Mouse (Mus musculus) brain, embryonic 14.5 days (tissue): Measurements from ENCODE around the gene Ttc28.

Experiments
- CTCF ChIP-seq: fragments of 200-500 bp; IDR thresholded peaks from 2 replicates; pipeline ENCODE4 v1.5.1; 2012; ENCODE audit warnings: inconsistent platforms, mild to moderate bottlenecking, moderate library complexity, borderline replicate concordance; ENCODE audit not compliant: insufficient read depth, insufficient read length; ENCODE audit errors: extremely low read depth
- POLR2A ChIP-seq: fragments of 200-500 bp; IDR thresholded peaks from 2 replicates; pipeline ENCODE4 v1.6.1; 2012; ENCODE audit warnings: mild to moderate bottlenecking, inconsistent platforms, borderline replicate concordance; ENCODE audit not compliant: poor library complexity, insufficient read depth, insufficient read length, severe bottlenecking; ENCODE audit errors: extremely low read depth

GRCm38 (mm10) chr5:111113694-111114375 is 234.2 kb downstream of the Ttc28 start:
- TF ChIP-seq CTCF (no peak), POLR2A (no peak)
